Comparison of ENCODE assay signal across 8 mouse cellular contexts in genomic region chr19:60945801-60946311, GRCm38 (mm10). TPM values are rescaled to one million over a fixed set of nuclear protein-coding genes. Genes with fewer than 3 reads are reported as not detected.
DNase-seq lines count a peak whose midpoint lies in the region; ATAC-seq lines count a peak whose summit lies in the region.

No protein-coding gene starts in this region.

- ATAC-seq in heart, embryonic 14.5 days (ENCODE audit: insufficient number of reproducible peaks, insufficient read depth, low FRiP score, low read depth): peak; percentile 66
- ATAC-seq in monocyte, adult 5-6 weeks (replicated peaks; ENCODE audit: insufficient number of reproducible peaks, low FRiP score, low TSS enrichment, poor library complexity, severe bottlenecking): peak; percentile 85
- no peak for ATAC-seq in megakaryocyte-erythroid progenitor cell, adult 5-6 weeks (replicated peaks; ENCODE audit: low FRiP score, low TSS enrichment, poor library complexity, severe bottlenecking)

- no peak overlapping the region for H3K4me2 ChIP-seq in heart, embryonic 14.5 days (ENCODE audit: low read length)

- no peaks in the 10 kb centered on the region for H3K36me3 ChIP-seq in heart, embryonic 14.5 days (ENCODE audit: control insufficient read depth, insufficient read depth, low read length)

- H3K9ac ChIP-seq in heart, embryonic 14.5 days (ENCODE audit: low read length): no peak overlapping the region

- H3K4me1 ChIP-seq in heart, embryonic 14.5 days (ENCODE audit: control insufficient read depth in 2 of 2, insufficient read depth in 2 of 2, low read length in 2 of 2): peaks cover 17 to 41% of the 10 kb centered on the region in 2 experiments

- no peaks in the 10 kb centered on the region for H3K9me3 ChIP-seq in heart, embryonic 14.5 days (ENCODE audit: control insufficient read depth, low read length)

- H3K27ac ChIP-seq in heart, embryonic 14.5 days (replicated peaks in 1 of 2; ENCODE audit: control insufficient read depth in 1 of 2, insufficient read depth in 1 of 2, low read depth in 2 of 2, low read length in 2 of 2): peak overlapping the region; percentile 72 to 76

- WGBS in heart, embryonic 14.5 days: 53% methylated on average over 3 of the region's 3 CpGs

- no peaks in the 10 kb centered on the region for H3K27me3 ChIP-seq in heart, embryonic 14.5 days (ENCODE audit: control insufficient read depth, insufficient read depth, low read length)

- DNase-seq in spleen, adult 18-20 months: peak; percentile 22 to 26
- DNase-seq in spleen, adult 12 weeks (ENCODE audit: low spot score): no peak
- DNase-seq in cerebellum, adult 9-11 months: peak; percentile 87
- peak; percentile 77 for DNase-seq in kidney, postnatal 14 days
- DNase-seq in thymus, adult 18-20 months: no peak

- H3K4me3 ChIP-seq in heart, embryonic 14.5 days (ENCODE audit: control insufficient read depth in 1 of 2, insufficient read depth in 1 of 2, low read depth in 1 of 2, low read length in 2 of 2): no peak overlapping the region

RNA-seq across cellular contexts. Expression of gene Grk5, which starts 56.3 kb away (rescaled TPM):
- 4.5 TPM in 2 replicates for polyA plus RNA-seq in heart, embryonic 14.5 days (2014; fragmentation: Nextera tagmentation; extraction: Ambion mirVana)
- total RNA-seq in monocyte, adult 5-6 weeks (2017): 78.4 to 91.2 TPM (median 81.3 TPM) in 3 replicates
- total RNA-seq in megakaryocyte-erythroid progenitor cell, adult 5-6 weeks (2014; fragmentation: Nextera tagmentation): 1.4 and 1.9 TPM in 2 replicates
- 2.1 and 4.0 TPM in 2 replicates for total RNA-seq in megakaryocyte-erythroid progenitor cell, adult 5-6 weeks (2017)

Comparison
In these comparisons a context has a peak if more than half of its experiments do, and no peak if none do; other contexts are left out.
1. DNase-seq: peak in spleen, adult 18-20 months (2 of 2), cerebellum, adult 9-11 months (single experiment) and kidney, postnatal 14 days (single experiment); none in spleen, adult 12 weeks (single experiment) and thymus, adult 18-20 months (0 of 2).
2. RNA of gene Grk5, which starts 56.3 kb away (total RNA-seq): 78.4 to 91.2 TPM in monocyte, adult 5-6 weeks; 1.4 to 4.0 TPM in megakaryocyte-erythroid progenitor cell, adult 5-6 weeks; every median in the first group is over 10 times any median in the second.